Mouse (Mus musculus) ES-Bruce4 (cell line): ENCODE results near the gene Cfap45.

Source experiments
- CTCF ChIP-seq: IDR thresholded peaks from one replicate; pipeline ENCODE4 v1.8.1; 2011; ENCODE audit warnings: low read depth, low read length
- EP300 ChIP-seq: IDR thresholded peaks from 2 replicates; pipeline ENCODE4 v1.6.1; 2011; ENCODE audit warnings: low read depth, low read length; ENCODE audit not compliant: insufficient read depth

GRCm38 (mm10) chr1:172525027-172525764 lies 4.6 kb downstream of the Cfap45 start:
- no peak for TF ChIP-seq CTCF
- TF ChIP-seq EP300, result peak; percentile 89
